Mouse (Mus musculus) embryo, embryonic 10 days (tissue): ENCODE data around the gene Gm20683.

Experiments used
- DNase-seq: peaks from one replicate; pipeline ENCODE4 v3.0.0-alpha.2; 2015; ENCODE audit warnings: low spot score

Gm20683 gene

DNA sequence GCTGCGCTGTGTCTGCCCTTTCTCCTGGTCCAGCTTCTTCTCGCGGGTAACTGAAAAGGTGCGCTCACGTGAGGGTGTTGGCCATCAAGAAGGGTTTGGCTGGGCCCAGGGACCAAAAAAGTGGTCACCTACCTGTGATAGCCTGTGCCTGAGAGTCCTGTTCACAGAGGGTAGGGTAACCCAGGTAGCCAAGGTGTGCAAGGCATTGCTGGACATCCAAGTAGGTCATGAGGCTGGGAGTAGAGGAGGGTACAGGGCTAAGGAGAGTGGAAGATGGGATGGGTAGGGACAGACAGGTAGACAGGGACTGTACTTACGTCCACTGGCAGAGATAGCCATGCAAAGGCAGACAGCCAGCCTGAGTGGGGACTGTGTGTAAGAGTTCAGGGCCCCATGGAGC is 1.0 kb downstream of the Gm20683 start:
- DNase-seq = no peak

DNA sequence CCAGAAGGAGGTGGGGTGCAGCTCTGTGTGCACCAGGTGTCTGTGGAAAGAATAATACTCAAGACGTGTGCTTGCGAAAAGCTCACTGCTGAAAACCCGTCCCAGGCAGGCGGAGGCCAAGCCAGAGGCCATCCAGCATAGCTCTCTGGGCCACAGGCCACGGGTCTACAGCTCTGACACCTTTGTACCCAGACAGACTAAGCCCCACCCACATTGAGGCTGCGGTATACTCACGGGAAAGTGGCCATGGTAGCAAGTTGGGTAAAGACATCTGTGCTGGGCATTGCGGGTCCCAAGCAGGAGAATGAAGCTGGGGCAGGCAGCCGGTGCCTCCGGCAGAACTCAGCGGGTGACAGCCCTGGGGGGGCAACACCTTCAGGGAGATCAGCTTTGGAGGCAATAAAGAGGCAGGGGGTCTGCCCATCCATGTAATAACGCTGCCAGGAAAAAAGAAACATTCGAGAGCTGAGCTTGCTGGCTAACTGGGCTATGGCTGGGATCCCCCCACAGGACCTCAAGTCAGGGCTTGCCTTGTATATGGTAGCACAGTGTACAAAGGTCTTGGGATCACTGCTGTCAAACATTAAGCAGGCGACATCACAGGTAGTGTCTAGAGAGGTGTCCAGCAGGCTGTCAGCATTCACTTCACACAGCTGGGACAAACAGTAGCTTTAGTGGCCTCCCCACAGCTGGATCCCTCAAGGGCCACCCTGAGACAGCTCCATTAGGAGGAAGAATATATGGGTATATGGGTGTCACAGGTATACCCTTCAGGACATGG is 1.9 kb downstream of the Gm20683 start:
- DNase-seq = no peak

DNA sequence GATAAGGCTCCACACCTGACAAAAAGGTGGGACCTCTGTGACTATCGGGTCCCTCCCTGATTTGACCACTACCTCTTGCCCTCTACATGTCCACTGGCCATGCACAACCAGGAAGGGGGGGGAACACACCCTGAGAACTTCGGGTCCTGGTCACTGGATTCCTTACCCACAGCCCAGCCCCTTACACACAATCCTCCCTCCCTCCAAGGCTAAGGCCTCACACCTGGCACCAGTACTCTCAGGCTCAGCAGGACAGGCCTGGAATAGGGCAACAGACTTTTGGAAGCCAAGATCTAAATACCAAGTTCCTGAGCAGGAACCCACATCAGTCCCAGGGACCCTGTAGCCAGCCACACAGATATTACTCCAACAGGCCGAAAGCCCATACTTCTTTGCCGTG is 2.7 kb downstream of the Gm20683 start:
- no peak for DNase-seq

DNA sequence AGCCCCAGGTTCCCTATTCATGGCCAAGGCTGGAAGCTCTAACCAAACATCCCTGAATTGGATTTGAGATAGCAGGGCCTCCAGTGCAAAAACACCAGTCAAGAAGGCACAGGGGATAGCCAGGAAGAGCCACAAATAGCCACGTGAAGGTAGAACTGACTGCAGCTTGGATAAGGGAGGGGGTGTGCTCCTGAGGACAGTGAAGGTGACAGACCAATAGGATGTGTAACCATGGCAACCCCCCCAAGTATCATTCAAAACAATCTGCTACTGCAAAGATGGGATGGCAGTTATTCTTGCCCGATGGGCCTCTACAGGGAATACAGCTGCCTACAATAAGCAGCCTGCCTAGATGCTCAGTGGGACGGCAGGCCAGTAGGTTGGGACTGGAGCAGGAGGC is 4.0 kb downstream of the Gm20683 start:
- no peak for DNase-seq

DNA sequence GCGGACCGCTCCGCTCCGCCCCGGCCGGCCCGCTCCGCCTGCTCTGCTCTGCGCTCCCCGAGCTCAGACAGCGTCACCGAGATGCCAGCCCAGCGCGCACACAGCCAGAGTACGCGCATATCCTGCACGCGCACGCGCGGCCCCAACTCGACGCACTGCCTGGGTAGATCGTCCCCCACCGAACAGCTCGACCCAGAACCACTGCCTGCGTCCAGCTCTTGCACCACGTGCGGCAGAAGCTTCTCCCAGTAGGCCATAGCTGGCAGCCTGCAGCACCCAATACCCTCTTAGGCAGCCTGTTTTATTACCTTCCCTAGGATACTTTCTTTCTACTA is 4.5 kb downstream of the Gm20683 start, which contains the start of gene Rhbdl1:
Rhbdl1 (minus strand) TSS at position 220 of the 335 bp plus-strand sequence.
- DNase-seq = peak; percentile 84

DNA sequence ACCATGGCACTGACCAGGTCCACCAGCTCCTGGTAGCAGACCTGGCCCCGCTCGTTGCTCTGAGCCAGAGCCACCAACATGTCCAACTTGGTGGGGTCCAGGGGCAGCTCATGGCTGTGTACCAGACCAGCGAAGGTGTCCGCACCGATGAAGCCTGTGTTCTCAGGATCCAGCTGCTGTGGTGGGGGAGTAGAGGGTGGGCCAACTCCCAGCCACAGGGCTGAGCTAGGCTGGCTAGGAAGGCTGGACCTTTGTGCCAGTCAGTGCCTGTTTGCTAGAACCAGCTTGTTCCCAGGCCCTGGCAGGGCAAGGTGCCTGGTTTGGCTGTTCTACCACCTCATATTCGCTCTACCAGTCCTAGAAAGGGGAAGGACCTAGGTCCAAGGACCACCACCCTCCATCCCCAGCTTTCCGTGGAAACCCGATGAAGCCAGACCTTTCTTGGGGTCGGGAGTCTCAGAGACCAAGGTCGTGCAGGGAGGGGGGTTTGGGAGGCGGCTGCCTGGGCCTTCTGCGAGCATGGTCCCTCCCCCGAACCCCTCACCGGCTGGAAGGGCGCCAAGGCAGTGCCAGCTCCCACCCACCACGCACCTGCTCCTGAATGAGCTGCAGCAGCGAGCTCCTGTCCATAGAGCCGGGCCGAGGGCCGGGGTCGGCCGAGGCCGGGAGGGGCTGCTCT is 5.0 kb downstream of the Gm20683 start:
- no peak for DNase-seq

DNA sequence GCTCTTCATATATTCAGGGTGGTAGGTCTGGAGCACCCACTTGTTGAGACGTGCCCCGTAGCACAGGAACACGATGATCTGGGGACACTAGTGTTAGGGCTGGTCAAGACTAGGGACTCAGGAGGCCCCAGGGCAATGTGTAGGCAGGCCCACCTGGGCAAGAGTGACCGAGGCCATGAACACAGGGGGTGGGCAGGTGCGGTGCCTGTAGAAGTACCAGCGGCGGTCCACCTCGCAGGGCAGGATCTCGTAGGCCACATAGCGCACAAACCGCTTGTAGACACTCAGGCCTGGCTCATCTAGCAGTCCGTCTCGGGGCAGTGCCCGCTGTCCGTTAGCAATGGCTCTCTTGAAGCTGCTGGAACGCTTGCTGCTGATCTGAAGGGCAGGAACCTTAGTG is 5.7 kb downstream of the Gm20683 start:
- DNase-seq = no peak

DNA sequence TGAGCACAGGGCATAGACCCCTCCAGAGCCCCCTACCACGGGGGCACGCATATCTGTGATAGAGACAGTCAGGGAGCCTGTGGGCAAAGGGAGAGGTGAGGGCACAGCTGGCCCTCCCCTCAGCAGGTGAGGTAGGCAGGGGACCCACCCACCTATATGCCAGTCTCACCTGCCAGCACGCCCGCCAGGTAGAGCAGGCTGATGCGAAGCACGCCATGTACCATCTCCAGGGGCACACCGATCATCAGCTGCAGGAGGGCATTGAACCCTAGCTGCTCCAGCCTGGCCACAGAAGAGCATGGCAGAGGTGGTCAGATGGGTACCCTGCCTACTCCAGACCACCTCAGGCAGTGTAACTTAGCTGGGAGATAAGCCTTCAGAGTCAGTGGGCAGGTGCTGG is 6.3 kb downstream of the Gm20683 start:
- DNase-seq = no peak

DNA sequence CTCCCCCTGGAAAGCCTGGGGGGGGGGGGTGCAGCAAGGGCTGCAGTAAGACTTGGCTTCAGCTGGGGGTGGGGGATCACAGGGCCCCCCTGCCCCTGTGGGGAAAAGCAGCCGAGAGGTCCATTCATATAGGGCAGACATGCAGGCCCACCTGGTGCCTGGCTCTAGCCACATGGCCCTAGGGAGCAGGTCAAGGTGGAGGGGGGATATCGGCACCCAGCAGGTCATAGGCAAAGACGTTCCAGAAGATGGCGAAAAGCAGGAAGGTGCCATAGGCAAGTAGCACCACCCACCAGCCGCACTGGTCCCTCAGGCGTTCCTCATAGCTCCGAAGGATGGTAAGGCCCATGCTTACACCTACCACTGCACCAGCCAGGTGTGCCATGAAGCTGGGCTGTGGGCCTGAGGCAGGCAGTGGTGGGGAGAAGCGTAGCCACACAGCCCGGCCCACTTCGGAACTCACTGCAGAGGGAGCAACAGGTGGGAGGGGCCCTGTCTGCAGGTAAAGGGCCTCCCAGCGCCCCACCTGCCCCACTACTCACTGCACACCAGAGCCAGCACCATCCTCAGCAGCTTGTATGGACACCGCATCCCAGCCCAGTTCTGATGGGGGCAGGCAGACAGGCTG is 6.9 kb downstream of the Gm20683 start:
- DNase-seq = no peak

DNA sequence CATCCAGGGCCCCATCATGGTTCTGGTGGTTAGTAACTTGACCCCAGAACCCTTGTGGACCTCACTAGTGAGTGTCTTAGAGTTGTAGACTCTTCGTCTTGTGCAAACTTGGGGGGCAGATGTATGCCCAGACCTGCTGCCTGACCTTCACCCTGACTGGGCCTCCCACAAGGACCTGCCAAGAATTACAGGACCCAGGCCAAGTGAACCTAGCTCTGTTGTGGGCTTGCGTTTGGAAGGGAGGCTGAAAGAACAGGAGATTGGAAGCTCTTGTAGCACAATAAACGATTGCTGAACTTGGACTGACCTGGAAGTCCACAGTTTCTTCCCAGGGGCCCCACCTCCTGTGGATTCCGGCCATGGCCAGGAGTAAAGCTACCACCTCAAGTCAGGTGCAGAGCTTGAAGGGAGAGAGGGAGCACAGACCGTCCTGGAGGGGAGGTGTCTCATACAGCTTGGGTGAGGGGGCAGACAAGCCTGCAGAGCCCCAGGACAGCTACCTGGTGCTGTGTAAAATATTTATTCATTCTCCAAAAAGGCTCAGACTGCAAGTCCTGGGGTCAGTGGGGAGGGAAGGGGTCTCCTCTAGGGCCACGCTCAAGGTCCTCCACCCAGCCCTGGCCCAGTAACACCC is 7.5 kb downstream of the Gm20683 start:
- DNase-seq = no peak

DNA sequence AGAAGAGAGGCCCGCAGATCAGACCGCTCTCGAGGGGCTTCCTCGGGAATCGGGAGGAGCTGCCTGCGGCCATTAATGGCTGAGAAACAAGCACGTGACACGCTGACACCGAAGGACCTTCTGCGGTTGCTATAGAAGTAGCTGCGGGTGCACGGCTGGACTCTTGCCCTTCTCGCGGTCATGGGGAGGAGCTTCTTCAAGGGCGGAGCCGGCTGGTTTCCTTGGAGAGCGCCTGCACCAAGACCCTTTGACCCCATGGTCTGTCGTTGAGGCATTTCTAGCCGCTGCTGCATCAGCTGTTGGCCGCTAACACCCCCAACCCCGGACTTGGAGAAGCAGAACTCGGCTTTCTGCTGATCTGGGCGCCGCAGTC is 8.3 kb downstream of the Gm20683 start, which contains the start of gene Stub1:
Stub1 (minus strand) TSS at position 114 of the 373 bp plus-strand sequence.
- DNase-seq = peak; percentile 98

DNA sequence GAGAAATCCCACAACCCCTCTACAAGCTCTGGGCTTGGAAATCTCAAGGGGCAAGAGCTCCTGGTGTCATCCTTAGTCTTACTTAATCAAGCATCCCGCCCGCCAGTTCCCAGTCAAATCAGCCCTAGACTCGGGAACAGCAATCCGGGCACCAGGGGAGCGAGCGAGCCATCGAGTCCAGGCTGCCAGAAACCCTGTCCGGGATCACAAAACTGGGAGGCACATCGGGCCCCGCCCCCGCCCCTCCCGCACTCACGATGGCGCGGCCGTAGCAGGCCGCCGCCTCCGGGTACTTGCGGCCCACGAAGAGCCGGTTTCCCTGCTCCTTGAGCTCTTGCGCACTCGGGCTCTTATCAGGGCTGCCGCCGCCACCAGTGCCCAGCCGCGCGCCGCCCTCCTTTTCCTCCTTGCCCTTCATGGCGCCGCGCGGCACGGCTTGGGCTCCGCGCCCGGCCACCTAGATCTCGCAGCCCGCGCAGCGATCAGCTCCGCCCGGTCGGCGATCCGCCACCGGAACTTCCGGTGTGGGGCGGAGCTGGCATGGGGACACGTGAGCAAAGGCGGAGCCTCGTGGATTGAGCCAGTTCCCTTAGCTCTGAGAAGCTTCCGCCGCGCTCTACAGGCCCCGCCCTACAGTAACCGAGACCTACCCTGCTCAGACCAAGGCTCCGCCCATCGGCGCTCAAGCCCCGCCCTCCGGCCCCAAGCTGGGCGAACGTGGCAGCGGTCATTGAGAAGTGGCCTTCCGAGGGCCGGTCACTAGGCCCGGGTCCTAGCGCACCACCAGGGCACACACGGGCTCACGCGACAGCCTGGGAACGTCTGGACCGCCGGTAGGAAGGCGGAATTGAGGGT is 8.9 kb downstream of the Gm20683 start:
- peak; percentile 99 for DNase-seq

DNA sequence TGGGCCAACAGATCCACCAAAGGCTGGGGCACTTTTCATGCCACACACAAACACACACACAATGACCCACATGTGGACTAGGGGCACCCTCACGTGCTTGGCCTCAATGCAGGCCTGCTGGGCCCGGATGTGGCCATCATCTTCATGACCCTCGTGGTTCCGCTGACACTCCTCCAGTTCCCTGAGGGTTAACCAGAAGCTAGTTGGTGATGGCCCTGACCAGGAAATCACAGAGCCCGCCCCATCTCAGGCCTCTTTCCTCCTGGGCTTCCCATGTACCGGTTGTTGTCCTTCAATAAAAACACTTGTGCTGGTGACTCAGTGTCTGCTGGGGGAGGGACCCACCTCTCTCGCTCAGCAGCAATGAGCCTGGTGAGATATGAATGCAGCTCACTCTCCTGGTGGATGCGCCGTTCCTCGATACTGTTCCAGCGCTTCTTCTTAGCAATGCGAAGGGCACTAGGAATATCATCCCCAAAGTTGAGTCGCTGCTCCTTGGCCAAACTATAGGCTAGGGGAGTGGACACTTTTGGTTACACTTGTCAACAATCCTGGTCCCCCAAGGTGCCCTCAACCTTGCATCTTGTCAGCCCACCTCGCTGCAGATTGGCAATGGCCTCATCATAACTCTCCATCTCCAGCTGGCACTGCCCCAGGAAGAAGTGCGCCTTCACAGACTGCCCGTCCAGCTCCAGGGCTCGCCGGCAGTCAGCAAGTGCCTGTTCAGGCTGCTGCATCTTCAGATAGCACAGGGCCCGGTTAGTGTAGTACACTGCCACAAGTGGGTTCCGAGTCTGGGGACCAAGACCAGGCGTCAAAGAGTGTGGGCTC is 9.9 kb downstream of the Gm20683 start:
- no peak for DNase-seq

DNA sequence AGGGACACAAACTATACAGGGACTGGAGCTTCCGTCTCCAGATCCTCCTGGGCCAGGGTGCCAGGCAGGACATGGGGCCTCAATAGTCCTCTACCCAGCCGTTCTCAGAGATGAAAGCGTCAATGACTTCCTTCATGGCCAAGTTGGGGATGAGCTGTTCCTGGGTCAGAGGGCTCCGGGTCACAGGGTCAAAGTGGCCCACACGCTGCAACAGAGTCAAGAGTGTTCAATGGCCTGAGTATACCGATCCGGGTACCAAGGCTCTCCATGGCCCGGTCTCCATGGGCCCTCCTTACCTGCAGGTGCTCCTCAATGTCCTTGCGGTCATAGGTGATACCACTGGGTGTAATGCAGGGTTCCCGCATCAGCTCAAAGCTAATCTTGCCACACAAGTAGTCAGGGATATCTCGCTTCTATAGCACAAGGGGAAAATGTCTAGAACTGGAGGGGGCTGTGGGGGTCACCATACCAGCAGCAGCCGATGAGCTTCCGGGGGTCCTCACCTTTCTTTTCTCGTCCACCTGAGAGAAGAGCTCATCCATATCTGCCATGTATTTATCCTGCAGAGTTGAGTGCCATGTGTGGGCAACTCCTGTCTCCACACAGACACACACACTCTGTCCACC is 10.6 kb downstream of the Gm20683 start:
- DNase-seq = no peak

DNA sequence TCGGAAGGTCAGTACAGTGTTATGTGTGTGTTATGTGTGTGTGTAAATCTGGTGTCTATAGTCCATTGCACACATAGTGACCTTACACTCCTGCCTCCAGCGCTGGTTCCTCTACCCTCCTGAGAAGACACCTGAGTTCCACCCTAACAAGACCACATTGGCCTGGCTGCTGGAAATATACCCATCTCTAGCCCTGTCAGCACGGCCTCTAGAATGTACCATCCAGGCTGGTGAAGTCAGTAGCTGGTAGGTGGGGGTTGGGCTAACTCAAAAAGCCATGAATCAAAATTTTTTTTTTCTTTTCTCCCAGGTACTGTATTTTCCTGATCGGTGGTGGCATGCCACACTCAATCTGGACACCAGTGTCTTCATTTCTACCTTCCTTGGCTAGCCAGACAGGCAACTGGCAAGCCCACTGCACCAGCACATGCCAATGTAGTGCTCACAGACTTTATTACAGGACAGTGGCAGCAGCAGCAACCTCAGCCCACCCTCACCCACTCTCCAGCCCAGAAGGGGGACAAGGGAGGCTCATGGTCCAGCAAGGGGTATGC is 11.3 kb downstream of the Gm20683 start:
- DNase-seq = no peak

DNA sequence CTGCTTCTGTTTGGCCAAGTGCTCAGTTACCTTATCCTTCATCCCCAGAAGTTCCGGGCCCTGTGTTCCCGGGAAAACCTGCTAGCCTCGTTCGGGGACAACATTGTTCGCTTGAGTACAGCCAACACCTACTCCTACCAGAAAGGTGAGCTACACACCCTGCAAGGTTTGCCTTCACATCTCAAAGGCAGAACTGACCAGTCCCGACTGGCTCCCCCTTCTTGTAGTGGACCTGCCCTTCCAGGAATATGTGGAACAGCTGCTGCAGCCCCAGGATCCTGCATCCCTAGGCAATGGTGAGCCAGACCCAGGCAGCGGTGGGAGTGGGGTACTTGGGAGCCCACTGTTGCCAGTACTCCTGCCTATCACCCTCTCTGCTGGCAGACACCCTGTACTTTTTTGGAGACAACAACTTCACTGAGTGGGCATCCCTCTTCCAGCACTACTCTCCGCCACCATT is 12.0 kb downstream of the Gm20683 start:
- DNase-seq = no peak

DNA sequence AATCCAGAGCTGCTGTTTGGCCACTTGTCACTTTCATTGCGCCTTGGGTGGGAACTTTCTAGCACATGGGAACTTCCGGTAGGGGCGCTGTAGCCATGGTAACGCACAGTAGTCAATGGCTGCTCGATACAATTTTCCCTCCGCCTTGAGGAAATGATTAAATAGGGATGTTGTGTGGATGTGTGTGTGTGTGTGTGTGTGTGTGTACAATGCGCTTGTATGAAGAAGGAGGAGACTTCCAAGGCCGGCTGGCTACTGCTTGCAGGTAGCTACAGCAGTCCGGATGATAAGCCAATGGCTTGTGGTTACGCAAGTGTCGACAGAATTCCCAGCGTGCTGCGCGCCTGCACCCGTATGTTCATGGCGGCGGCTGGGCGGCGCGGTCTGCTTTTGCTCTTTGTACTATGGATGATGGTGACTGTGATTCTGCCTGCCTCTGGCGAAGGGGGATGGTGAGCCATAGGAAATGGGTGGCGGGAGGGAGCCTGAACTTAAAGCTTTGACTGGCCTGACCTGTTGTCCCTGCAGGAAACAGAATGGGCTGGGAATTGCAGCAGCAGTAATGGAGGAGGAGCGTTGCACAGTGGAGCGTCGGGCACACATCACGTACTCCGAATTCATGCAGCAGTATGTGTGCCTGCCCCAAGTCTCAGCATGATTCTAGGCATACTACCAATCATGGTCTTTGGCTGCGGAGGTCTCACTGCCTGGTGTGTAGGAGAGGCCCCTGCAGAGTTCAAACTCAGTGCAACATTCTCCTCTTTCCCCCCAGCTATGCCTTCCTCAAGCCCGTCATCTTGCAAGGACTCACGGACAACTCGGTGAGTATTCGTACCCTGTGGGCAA is 12.6 kb downstream of the Gm20683 start, which contains the start of gene Jmjd8:
Jmjd8 (plus strand) TSS at position 156 of the 846 bp plus-strand sequence.
- DNase-seq = peak; percentile 91

DNA sequence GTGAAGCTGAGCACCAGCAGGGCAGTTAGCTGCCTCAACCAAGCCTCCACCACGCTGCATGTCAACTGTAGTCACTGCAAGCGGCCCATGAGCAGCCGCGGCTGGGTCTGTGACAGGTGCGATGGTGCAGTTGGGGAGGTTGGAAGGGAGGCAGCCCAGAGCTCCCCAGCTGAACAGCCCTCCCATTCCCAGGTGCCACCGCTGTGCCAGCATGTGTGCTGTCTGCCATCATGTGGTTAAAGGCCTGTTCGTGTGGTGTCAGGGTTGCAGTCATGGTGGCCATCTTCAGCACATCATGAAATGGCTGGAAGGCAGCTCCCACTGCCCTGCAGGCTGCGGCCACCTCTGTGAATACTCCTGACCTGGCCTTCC is 13.4 kb downstream of the Gm20683 start:
- no peak for DNase-seq
